Mouse (Mus musculus) erythroblast, embryonic 14.5 days (primary cell): ENCODE data around the gene Olfr1402.

Experiments
- GATA1 ChIP-seq: IDR thresholded peaks from 2 replicates; pipeline ENCODE4 v1.6.1; 2012; ENCODE audit warnings: low read length, inconsistent platforms, mixed read lengths
- TAL1 ChIP-seq: IDR thresholded peaks from 3 replicates; pipeline ENCODE4 v1.6.1; 2012; ENCODE audit warnings: low read length, inconsistent platforms, mixed read lengths

DNA sequence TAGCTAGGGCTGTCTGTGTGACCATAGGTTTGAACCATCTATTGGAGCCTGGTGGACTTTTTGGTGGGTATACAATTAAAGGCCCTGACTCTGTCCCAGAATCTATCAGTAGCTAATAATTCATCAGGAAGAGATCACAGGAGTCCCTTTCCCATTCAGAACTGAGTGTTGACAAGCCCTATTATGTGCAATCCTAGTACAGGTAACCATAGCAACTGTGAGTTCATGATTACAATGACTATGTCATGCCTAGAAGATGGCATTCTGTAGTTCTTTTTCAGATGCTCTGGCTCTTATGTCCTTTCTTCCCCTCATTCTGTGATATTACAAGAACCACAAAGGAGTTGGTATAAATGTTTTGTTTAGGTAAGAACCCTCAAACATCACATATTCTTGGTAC is 51.4 kb downstream of the Olfr1402 start:
- TF ChIP-seq GATA1, result no peak
- no peak for TF ChIP-seq TAL1
